Mouse (Mus musculus) mature B cell (primary cell): ENCODE results near the gene Nectin1.

Experiments
- in situ Hi-C: fragments of 300-500 bp; cut with MboI; formaldehyde crosslinking; loops from 2 replicates; pipeline ENCODE4 v1.14.3; 2019

Nectin1 gene

GRCm38 (mm10) chr9:43741277-43741676, 2.5 kb upstream of the Nectin1 start:
- in situ Hi-C loops = no loop called here

GRCm38 (mm10) chr9:43742066-43742465, 1.7 kb upstream of the Nectin1 start:
- in situ Hi-C loops = no loop called here

- in situ Hi-C loops = no loop called here
Measured at GRCm38 (mm10) chr9:43742902-43743646, 710 bp upstream of the Nectin1 start.

GRCm38 (mm10) chr9:43744138-43744981, 576 bp downstream of the Nectin1 start:
- in situ Hi-C loops = no loop called here

- in situ Hi-C loops = no loop called here
Measured at GRCm38 (mm10) chr9:43745051-43745792, 1.4 kb downstream of the Nectin1 start.

GRCm38 (mm10) chr9:43745951-43746703, 2.3 kb downstream of the Nectin1 start:
- in situ Hi-C loops = no loop called here

GRCm38 (mm10) chr9:43747710-43748109, 3.9 kb downstream of the Nectin1 start:
- in situ Hi-C loops = no loop called here

GRCm38 (mm10) chr9:43748519-43748918, 4.7 kb downstream of the Nectin1 start:
- in situ Hi-C loops = no loop called here

GRCm38 (mm10) chr9:43750053-43750452, 6.3 kb downstream of the Nectin1 start:
- in situ Hi-C loops = no loop called here

GRCm38 (mm10) chr9:43751111-43751510, 7.3 kb downstream of the Nectin1 start:
- in situ Hi-C loops = no loop called here

GRCm38 (mm10) chr9:43753481-43753880, 9.7 kb downstream of the Nectin1 start:
- in situ Hi-C loops = no loop called here

GRCm38 (mm10) chr9:43754083-43754482, 10.3 kb downstream of the Nectin1 start:
- in situ Hi-C loops = no loop called here

GRCm38 (mm10) chr9:43754768-43755197, 11.0 kb downstream of the Nectin1 start:
- in situ Hi-C loops = no loop called here

- in situ Hi-C loops = no loop called here
Measured at GRCm38 (mm10) chr9:43755464-43755863, 11.7 kb downstream of the Nectin1 start.

- in situ Hi-C loops = no loop called here
Measured at GRCm38 (mm10) chr9:43755928-43756327, 12.1 kb downstream of the Nectin1 start.

GRCm38 (mm10) chr9:43757225-43757624, 13.4 kb downstream of the Nectin1 start:
- in situ Hi-C loops = no loop called here

- in situ Hi-C loops = no loop called here
Measured at GRCm38 (mm10) chr9:43757972-43758965, 14.5 kb downstream of the Nectin1 start.

- in situ Hi-C loops = no loop called here
Measured at GRCm38 (mm10) chr9:43760078-43760477, 16.3 kb downstream of the Nectin1 start.

GRCm38 (mm10) chr9:43761181-43761820, 17.5 kb downstream of the Nectin1 start:
- in situ Hi-C loops = no loop called here

- in situ Hi-C loops = no loop called here
Measured at GRCm38 (mm10) chr9:43761941-43762340, 18.2 kb downstream of the Nectin1 start.
